Mouse (Mus musculus): ENCODE data around the gene Cep112.

Gene Cep112

GRCm38 (mm10) chr11:108593959-108594579 lies 169.1 kb downstream of the Cep112 start:
- no peak for DNase-seq (ENCODE audit: low spot score in 2 of 2)

- DNase-seq (ENCODE audit: low spot score in 2 of 2): peak in 1 of 2 experiments; percentile 38
Observed at GRCm38 (mm10) chr11:108605301-108605700, 180.3 kb downstream of the Cep112 start.

GRCm38 (mm10) chr11:108606036-108606435 lies 181.0 kb downstream of the Cep112 start:
- no peak for DNase-seq (ENCODE audit: low spot score in 2 of 2)

- DNase-seq (ENCODE audit: low spot score in 2 of 2): no peak
Observed at GRCm38 (mm10) chr11:108606836-108607235, 181.8 kb downstream of the Cep112 start.

- DNase-seq (ENCODE audit: low spot score in 2 of 2): no peak
Observed at GRCm38 (mm10) chr11:108620628-108621433, 195.8 kb downstream of the Cep112 start.

- DNase-seq (ENCODE audit: low spot score in 2 of 2): no peak
Observed at GRCm38 (mm10) chr11:108621434-108621901, 196.5 kb downstream of the Cep112 start.

- DNase-seq (ENCODE audit: low spot score in 2 of 2): no peak
Observed at GRCm38 (mm10) chr11:108625546-108626232, 200.7 kb downstream of the Cep112 start.

- DNase-seq (ENCODE audit: low spot score in 2 of 2): no peak
Observed at GRCm38 (mm10) chr11:108637780-108638179, 212.8 kb downstream of the Cep112 start.

- DNase-seq (ENCODE audit: low spot score in 2 of 2): no peak
Observed at GRCm38 (mm10) chr11:108655574-108655973, 230.6 kb downstream of the Cep112 start.

- no peak for DNase-seq (ENCODE audit: low spot score in 2 of 2)
Observed at GRCm38 (mm10) chr11:108682014-108682413, 257.0 kb downstream of the Cep112 start.

GRCm38 (mm10) chr11:108696563-108696962 lies 271.6 kb downstream of the Cep112 start:
- no peak for DNase-seq (ENCODE audit: low spot score in 2 of 2)

GRCm38 (mm10) chr11:108752301-108752700 lies 327.3 kb downstream of the Cep112 start:
- DNase-seq (ENCODE audit: low spot score in 2 of 2): peak in 1 of 2 experiments; percentile 61

- DNase-seq (ENCODE audit: low spot score in 2 of 2): no peak
Observed at GRCm38 (mm10) chr11:108752765-108753164, 327.8 kb downstream of the Cep112 start.

GRCm38 (mm10) chr11:108753361-108754240 lies 328.6 kb downstream of the Cep112 start:
- no peak for DNase-seq (ENCODE audit: low spot score in 2 of 2)

- no peak for DNase-seq (ENCODE audit: low spot score in 2 of 2)
Observed at GRCm38 (mm10) chr11:108757211-108757610, 332.2 kb downstream of the Cep112 start.

- no peak for DNase-seq (ENCODE audit: low spot score in 2 of 2)
Observed at GRCm38 (mm10) chr11:108757626-108758430, 332.8 kb downstream of the Cep112 start.

GRCm38 (mm10) chr11:108770064-108770463 lies 345.1 kb downstream of the Cep112 start:
- DNase-seq (ENCODE audit: low spot score in 2 of 2): no peak

- DNase-seq (ENCODE audit: low spot score in 2 of 2): no peak
Observed at GRCm38 (mm10) chr11:108774019-108774670, 349.2 kb downstream of the Cep112 start.

GRCm38 (mm10) chr11:108777158-108777557 lies 352.2 kb downstream of the Cep112 start:
- no peak for DNase-seq (ENCODE audit: low spot score in 2 of 2)
